Comparison of ENCODE assay signal across 28 mouse cellular contexts in genomic region chr7:77446052-77446367, GRCm38 (mm10).
DNase-seq lines count a peak whose midpoint lies in the region; ATAC-seq lines count a peak whose summit lies in the region.
"Had no signal": no experiment of that assay in that cellular context is flagged by ENCODE, and none has a peak within 500 bp of the region (broad histone marks: within the 10 kb centered on the region; RNA-seq: fewer than 3 reads in every experiment).

No protein-coding gene starts in this region.

- 0 out of 2 replicates have a peak overlapping the region, but pooled peaks have one; percentile 35 for H3K27ac ChIP-seq in forebrain, embryonic 10.5 days
- H3K27ac ChIP-seq in forebrain, embryonic 16.5 days (ENCODE audit: low read length) = no peak overlapping the region
- H3K27ac ChIP-seq in midbrain, embryonic 15.5 days = no peak overlapping the region
- no peak overlapping the region for H3K27ac ChIP-seq in midbrain, embryonic 11.5 days (ENCODE audit: low read depth, low read length)
- H3K27ac ChIP-seq in forebrain, embryonic 14.5 days (ENCODE audit: low read depth, low read length) = no peak overlapping the region
- peak overlapping the region; percentile 44; the same call in 1 of the 2 replicates for H3K27ac ChIP-seq in hindbrain, embryonic 14.5 days
- H3K27ac ChIP-seq: embryonic facial prominence, embryonic 12.5 days; heart, embryonic 10.5 days; heart, embryonic 15.5 days; left cerebral cortex, adult 2 months; limb, embryonic 12.5 days; liver, embryonic 15.5 days; lung, embryonic 15.5 days; midbrain, embryonic 10.5 days had no signal

- no peak for DNase-seq in forebrain, embryonic 10.5 days (ENCODE audit: extremely low spot score, low spot score)
- no peak for DNase-seq in midbrain, embryonic 11.5 days (ENCODE audit: low spot score, missing footprints)
- peak; percentile 31 for DNase-seq in forebrain, embryonic 14.5 days (ENCODE audit: low spot score)
- no peak for DNase-seq in hindbrain, embryonic 14.5 days (ENCODE audit: low spot score)
- no peak for DNase-seq in layer of hippocampus, postnatal 10 days (ENCODE audit: low spot score in 2 of 2)
- no peak for DNase-seq in gastrocnemius, postnatal 10 days
- DNase-seq: adrenal gland, postnatal 10 days; cerebellum, adult 11-12 months; cerebellum, adult 9-11 months; heart, postnatal 36 days; kidney, adult 11 months; kidney, postnatal 25 days; right cerebral cortex, postnatal 14 days; spleen, adult 18-20 months; thymus, postnatal 14 days had no signal

- no peaks in the 10 kb centered on the region for H3K9me3 ChIP-seq in forebrain, embryonic 10.5 days
- H3K9me3 ChIP-seq in forebrain, embryonic 16.5 days (ENCODE audit: control insufficient read depth, low read length) = no peaks in the 10 kb centered on the region
- H3K9me3 ChIP-seq in midbrain, embryonic 15.5 days = no peaks in the 10 kb centered on the region
- no peaks in the 10 kb centered on the region for H3K9me3 ChIP-seq in midbrain, embryonic 11.5 days (ENCODE audit: control insufficient read depth, low read length)
- H3K9me3 ChIP-seq in forebrain, embryonic 14.5 days (replicated peaks; ENCODE audit: control insufficient read depth, low read length) = no peaks in the 10 kb centered on the region
- H3K9me3 ChIP-seq in hindbrain, embryonic 14.5 days (ENCODE audit: control insufficient read depth, low read length) = no peaks in the 10 kb centered on the region
- H3K9me3 ChIP-seq: embryonic facial prominence, embryonic 12.5 days; heart, embryonic 10.5 days; heart, embryonic 15.5 days; limb, embryonic 12.5 days; liver, embryonic 15.5 days; lung, embryonic 15.5 days; midbrain, embryonic 10.5 days had no signal

- no peak overlapping the region for H3K4me3 ChIP-seq in forebrain, embryonic 10.5 days
- H3K4me3 ChIP-seq in forebrain, embryonic 16.5 days (replicated peaks; ENCODE audit: low read length) = no peak overlapping the region
- H3K4me3 ChIP-seq in midbrain, embryonic 15.5 days = no peak overlapping the region
- no peak overlapping the region for H3K4me3 ChIP-seq in midbrain, embryonic 11.5 days (ENCODE audit: low read depth, low read length)
- no peak overlapping the region for H3K4me3 ChIP-seq in forebrain, embryonic 14.5 days (ENCODE audit: low read depth, low read length)
- H3K4me3 ChIP-seq in hindbrain, embryonic 14.5 days (replicated peaks; ENCODE audit: low read length) = no peak overlapping the region
- H3K4me3 ChIP-seq: embryonic facial prominence, embryonic 12.5 days; heart, embryonic 10.5 days; heart, embryonic 15.5 days; left cerebral cortex, adult 2 months; limb, embryonic 12.5 days; liver, embryonic 15.5 days; lung, embryonic 15.5 days; midbrain, embryonic 10.5 days had no signal

- no peaks in the 10 kb centered on the region for H3K27me3 ChIP-seq in forebrain, embryonic 10.5 days (ENCODE audit: poor library complexity, severe bottlenecking)
- H3K27me3 ChIP-seq in forebrain, embryonic 16.5 days (replicated peaks; ENCODE audit: control insufficient read depth, insufficient read depth, low read length) = no peaks in the 10 kb centered on the region
- H3K27me3 ChIP-seq in midbrain, embryonic 15.5 days (replicated peaks) = no peaks in the 10 kb centered on the region
- H3K27me3 ChIP-seq in midbrain, embryonic 11.5 days (ENCODE audit: control insufficient read depth, insufficient read depth, low read length) = no peaks in the 10 kb centered on the region
- H3K27me3 ChIP-seq in forebrain, embryonic 14.5 days (replicated peaks; ENCODE audit: control insufficient read depth, insufficient read depth, low read length) = no peaks in the 10 kb centered on the region
- no peaks in the 10 kb centered on the region for H3K27me3 ChIP-seq in hindbrain, embryonic 14.5 days (ENCODE audit: control insufficient read depth, insufficient read depth, low read length)
- H3K27me3 ChIP-seq: CH12.LX; embryonic facial prominence, embryonic 12.5 days; heart, embryonic 15.5 days; limb, embryonic 12.5 days; liver, embryonic 15.5 days; lung, embryonic 15.5 days; Patski had no signal

- H3K9ac ChIP-seq in forebrain, embryonic 16.5 days (replicated peaks; ENCODE audit: low read depth, low read length) = no peak overlapping the region
- no peak overlapping the region for H3K9ac ChIP-seq in midbrain, embryonic 15.5 days
- no peak overlapping the region for H3K9ac ChIP-seq in midbrain, embryonic 11.5 days (ENCODE audit: low read length)
- no peak overlapping the region for H3K9ac ChIP-seq in forebrain, embryonic 14.5 days (ENCODE audit: low read length)
- H3K9ac ChIP-seq in hindbrain, embryonic 14.5 days = no peak overlapping the region
- H3K9ac ChIP-seq: embryonic facial prominence, embryonic 12.5 days; heart, embryonic 15.5 days; limb, embryonic 12.5 days; liver, embryonic 15.5 days; lung, embryonic 15.5 days had no signal

- H3K36me3 ChIP-seq in forebrain, embryonic 10.5 days (replicated peaks) = no peaks in the 10 kb centered on the region
- no peaks in the 10 kb centered on the region for H3K36me3 ChIP-seq in forebrain, embryonic 16.5 days (ENCODE audit: control insufficient read depth, insufficient read depth)
- no peaks in the 10 kb centered on the region for H3K36me3 ChIP-seq in midbrain, embryonic 15.5 days (replicated peaks)
- no peaks in the 10 kb centered on the region for H3K36me3 ChIP-seq in midbrain, embryonic 11.5 days (ENCODE audit: control insufficient read depth, insufficient read depth, low read length)
- H3K36me3 ChIP-seq in forebrain, embryonic 14.5 days (ENCODE audit: control insufficient read depth, insufficient read depth, low read length) = no peaks in the 10 kb centered on the region
- H3K36me3 ChIP-seq in hindbrain, embryonic 14.5 days (replicated peaks; ENCODE audit: control insufficient read depth, insufficient read depth) = no peaks in the 10 kb centered on the region
- H3K36me3 ChIP-seq: embryonic facial prominence, embryonic 12.5 days; heart, embryonic 10.5 days; heart, embryonic 15.5 days; limb, embryonic 12.5 days; liver, embryonic 15.5 days; lung, embryonic 15.5 days; midbrain, embryonic 10.5 days had no signal

- peaks cover 9% of the 10 kb centered on the region; the same call in 1 of the 2 replicates for H3K4me1 ChIP-seq in forebrain, embryonic 10.5 days
- H3K4me1 ChIP-seq in forebrain, embryonic 16.5 days (replicated peaks; ENCODE audit: control insufficient read depth, insufficient read depth, low read length) = peaks cover 6% of the 10 kb centered on the region; the same call in 1 of the 2 replicates
- H3K4me1 ChIP-seq in midbrain, embryonic 15.5 days = no peaks in the 10 kb centered on the region
- H3K4me1 ChIP-seq in midbrain, embryonic 11.5 days (ENCODE audit: control insufficient read depth, insufficient read depth, low read length) = no peaks in the 10 kb centered on the region
- no peaks in the 10 kb centered on the region for H3K4me1 ChIP-seq in forebrain, embryonic 14.5 days (ENCODE audit: control insufficient read depth, insufficient read depth, low read length)
- peaks cover 11% of the 10 kb centered on the region for H3K4me1 ChIP-seq in hindbrain, embryonic 14.5 days (replicated peaks; ENCODE audit: control insufficient read depth, insufficient read depth, low read length)
- H3K4me1 ChIP-seq: heart, embryonic 10.5 days; heart, embryonic 15.5 days; limb, embryonic 12.5 days; liver, embryonic 15.5 days; lung, embryonic 15.5 days had no signal

- WGBS in forebrain, embryonic 10.5 days = 53% methylated on average over 2 of the region's 2 CpGs
- WGBS in forebrain, embryonic 16.5 days = 36% methylated on average over 2 of the region's 2 CpGs
- 23% methylated on average over 2 of the region's 2 CpGs for WGBS in midbrain, embryonic 15.5 days
- 43% methylated on average over 2 of the region's 2 CpGs for WGBS in midbrain, embryonic 11.5 days
- WGBS in forebrain, embryonic 14.5 days = 49% methylated on average over 2 of the region's 2 CpGs
- 17% methylated on average over 2 of the region's 2 CpGs for WGBS in hindbrain, embryonic 14.5 days

- H3K4me2 ChIP-seq in forebrain, embryonic 16.5 days (ENCODE audit: low read length) = no peak overlapping the region
- no peak overlapping the region for H3K4me2 ChIP-seq in midbrain, embryonic 15.5 days
- no peak overlapping the region for H3K4me2 ChIP-seq in midbrain, embryonic 11.5 days
- H3K4me2 ChIP-seq in forebrain, embryonic 14.5 days (ENCODE audit: low read length) = no peak overlapping the region
- H3K4me2 ChIP-seq in hindbrain, embryonic 14.5 days (replicated peaks) = peak overlapping the region; percentile 30; the same call in 1 of the 2 replicates
- H3K4me2 ChIP-seq: embryonic facial prominence, embryonic 12.5 days; heart, embryonic 15.5 days; limb, embryonic 12.5 days; liver, embryonic 15.5 days; lung, embryonic 15.5 days had no signal

- ATAC-seq in forebrain, embryonic 16.5 days = no peak
- ATAC-seq in midbrain, embryonic 15.5 days (replicated peaks) = 0 out of 2 replicates have a peak, but pooled peaks have one; percentile 11
- no peak for ATAC-seq in midbrain, embryonic 11.5 days (ENCODE audit: low FRiP score)
- no peak for ATAC-seq in forebrain, embryonic 14.5 days
- ATAC-seq in hindbrain, embryonic 14.5 days (ENCODE audit: low FRiP score) = no peak
- ATAC-seq: inflammation-experienced regulatory T-cells, adult 6 months; Patski had no signal

Comparison
In these comparisons a context has a peak if more than half of its experiments do, and no peak if none do; other contexts are left out.
1. H3K27ac ChIP-seq: peak in forebrain, embryonic 10.5 days (single experiment) and hindbrain, embryonic 14.5 days (single experiment); none in forebrain, embryonic 16.5 days (single experiment), midbrain, embryonic 15.5 days (single experiment), midbrain, embryonic 11.5 days (single experiment) and forebrain, embryonic 14.5 days (single experiment).